Mouse (Mus musculus) limb, embryonic 13.5 days (tissue): Measurements from ENCODE around the gene Bcas3. TPM values are rescaled to one million over a fixed set of nuclear protein-coding genes. Genes with fewer than 3 reads are reported as not detected.
"Not testable (repeated sequence)": the region's sequence is repeated elsewhere in the genome, so short reads cannot be mapped to it uniquely, and the experiment has no call there.

Experiments
- ATAC-seq: fragments of 200-750 bp; cut with Nextera tagmentation; 2 replicates; pipeline ENCODE4 v1.8.0; 2017; ENCODE audit warnings: low read depth, moderate number of reproducible peaks, moderate TSS enrichment; ENCODE audit not compliant: low FRiP score
- H3K27ac ChIP-seq: fragments of 300-500 bp; sonication (generic); 2 replicates; pipeline ENCODE4 v1.5.1; 2015; ENCODE audit warnings: inconsistent platforms, mild to moderate bottlenecking, moderate library complexity
- H3K27me3 ChIP-seq: fragments of 300-500 bp; sonication (generic); 2 replicates; pipeline ENCODE4 v1.6.1; 2015; ENCODE audit warnings: mild to moderate bottlenecking, inconsistent platforms
- H3K36me3 ChIP-seq: fragments of 300-500 bp; sonication (generic); 2 replicates; pipeline ENCODE4 v1.6.1; 2015; ENCODE audit warnings: inconsistent platforms, mild to moderate bottlenecking, moderate library complexity
- H3K4me1 ChIP-seq: fragments of 300-500 bp; sonication (generic); 2 replicates; pipeline ENCODE4 v1.6.1; 2015; ENCODE audit warnings: inconsistent platforms
- H3K4me2 ChIP-seq: fragments of 300-500 bp; sonication (generic); replicated peaks from 2 replicates; pipeline ENCODE4 v1.6.1; 2015; ENCODE audit warnings: inconsistent platforms, mild to moderate bottlenecking, moderate library complexity
- H3K4me3 ChIP-seq: fragments of 300-500 bp; sonication (generic); 2 replicates; pipeline ENCODE4 v1.5.1; 2015; ENCODE audit warnings: moderate library complexity, mild to moderate bottlenecking, inconsistent platforms
- H3K9ac ChIP-seq: fragments of 300-500 bp; sonication (generic); 2 replicates; pipeline ENCODE4 v1.6.1; 2015; ENCODE audit warnings: mild to moderate bottlenecking, inconsistent platforms
- H3K9me3 ChIP-seq: fragments of 300-500 bp; sonication (generic); 2 replicates; pipeline ENCODE4 v1.6.1; 2016; ENCODE audit warnings: inconsistent platforms
- WGBS: fragments of 180-500 bp; shearing (Covaris S2); methylation state at CpG from one replicate; pipeline ENCODE4 v1.1.7; 2015; 5-methylcytosine and 5-hydroxymethylcytosine counted together
- polyA plus RNA-seq: library from polyadenylated mRNA; unstranded; fragments of >200 nt; fragmentation: Nextera tagmentation; extraction: Ambion mirVana; gene quantifications from 2 replicates; pipeline ENCODE4 v1.2.1, GENCODE M21; 2015

The Bcas3 gene
- polyA plus RNA-seq, 1 experiment from 2014 or later = 30.3 TPM

GRCm38 (mm10) chr11:85499561-85499960 is 146.6 kb downstream of the Bcas3 start:
- WGBS = 74% methylated on average over 5 of the region's 5 CpGs
- Histone ChIP-seq H3K4me2 (no peak overlapping the region), H3K27ac (no peak overlapping the region), H3K27me3 (no peaks in the 10 kb centered on the region), H3K4me3 (no peak overlapping the region), H3K4me1 (no peaks in the 10 kb centered on the region), H3K9me3 (no peaks in the 10 kb centered on the region), H3K36me3 (no peaks in the 10 kb centered on the region), H3K9ac (no peak overlapping the region)
- ATAC-seq = no peak

GRCm38 (mm10) chr11:85502031-85502430 is 149.1 kb downstream of the Bcas3 start:
- Histone ChIP-seq H3K4me2 (no peak overlapping the region), H3K27me3 (no peaks in the 10 kb centered on the region), H3K9me3 (no peaks in the 10 kb centered on the region), H3K9ac (no peak overlapping the region), H3K4me3 (no peak overlapping the region), H3K36me3 (no peaks in the 10 kb centered on the region), H3K4me1 (no peaks in the 10 kb centered on the region), H3K27ac (no peak overlapping the region)
- no peak for ATAC-seq
- WGBS = 80% methylated on average over 3 of the region's 3 CpGs

GRCm38 (mm10) chr11:85504812-85505211 is 151.8 kb downstream of the Bcas3 start:
- not testable (repeated sequence) for H3K4me3 ChIP-seq, H3K4me1 ChIP-seq, H3K36me3 ChIP-seq, ATAC-seq, H3K9ac ChIP-seq, H3K4me2 ChIP-seq, H3K9me3 ChIP-seq, H3K27ac ChIP-seq, H3K27me3 ChIP-seq
- WGBS = 36% methylated on average over 4 of the region's 4 CpGs

- H3K27me3 ChIP-seq = no peaks in the 10 kb centered on the region
- no peak overlapping the region for H3K9ac ChIP-seq
- ATAC-seq = no peak
- 83% methylated on average over 4 of the region's 4 CpGs for WGBS
- no peaks in the 10 kb centered on the region for H3K36me3 ChIP-seq
- no peak overlapping the region for H3K27ac ChIP-seq
- H3K4me3 ChIP-seq = no peak overlapping the region
- H3K9me3 ChIP-seq = no peaks in the 10 kb centered on the region
- no peak overlapping the region for H3K4me2 ChIP-seq
- H3K4me1 ChIP-seq = no peaks in the 10 kb centered on the region
These were observed 152.8 kb downstream of the Bcas3 start for GRCm38 (mm10) chr11:85505811-85506210.

- no peak for ATAC-seq
- Histone ChIP-seq H3K4me3 (no peak overlapping the region), H3K36me3 (no peaks in the 10 kb centered on the region), H3K9me3 (no peaks in the 10 kb centered on the region), H3K4me1 (no peaks in the 10 kb centered on the region), H3K4me2 (no peak overlapping the region), H3K27me3 (peaks cover 1% of the 10 kb centered on the region; the same call in 1 of the 2 replicates), H3K27ac (no peak overlapping the region), H3K9ac (no peak overlapping the region)
- WGBS = 86% methylated on average over 12 of the region's 12 CpGs
These were observed 156.4 kb downstream of the Bcas3 start for GRCm38 (mm10) chr11:85509334-85509733.

- ATAC-seq = no peak
- H3K4me2 ChIP-seq = no peak overlapping the region
- H3K27me3 ChIP-seq = peaks cover 9% of the 10 kb centered on the region
- no peak overlapping the region for H3K9ac ChIP-seq
- H3K4me3 ChIP-seq = no peak overlapping the region
- H3K36me3 ChIP-seq = no peaks in the 10 kb centered on the region
- 87% methylated on average over 9 of the region's 9 CpGs for WGBS
- no peaks in the 10 kb centered on the region for H3K9me3 ChIP-seq
- no peak overlapping the region for H3K27ac ChIP-seq
- no peaks in the 10 kb centered on the region for H3K4me1 ChIP-seq
These were observed 158.4 kb downstream of the Bcas3 start for GRCm38 (mm10) chr11:85511270-85511904.

- ATAC-seq = no peak
- 74% methylated on average over 7 of the region's 7 CpGs for WGBS
These were observed 163.8 kb downstream of the Bcas3 start for GRCm38 (mm10) chr11:85516724-85517123.

GRCm38 (mm10) chr11:85518025-85518756 is 165.2 kb downstream of the Bcas3 start:
- H3K9ac ChIP-seq = no peak overlapping the region
- no peak for ATAC-seq
- H3K36me3 ChIP-seq = no peaks in the 10 kb centered on the region
- no peak overlapping the region for H3K4me2 ChIP-seq
- H3K27me3 ChIP-seq = peaks cover 33% of the 10 kb centered on the region
- H3K27ac ChIP-seq = no peak overlapping the region
- H3K4me1 ChIP-seq = peaks cover under 1% of the 10 kb centered on the region; the same call in 1 of the 2 replicates
- no peaks in the 10 kb centered on the region for H3K9me3 ChIP-seq
- no peak overlapping the region for H3K4me3 ChIP-seq
- 34% methylated on average over 3 of the region's 3 CpGs for WGBS

More at GRCm38 (mm10) chr11:85516724-85517123, 163.8 kb downstream of the Bcas3 start:
- Histone ChIP-seq H3K4me3 (no peak overlapping the region), H3K9ac (no peak overlapping the region), H3K27ac (no peak overlapping the region), H3K27me3 (peaks cover 33% of the 10 kb centered on the region), H3K4me2 (no peak overlapping the region), H3K36me3 (no peaks in the 10 kb centered on the region), H3K4me1 (no peaks in the 10 kb centered on the region), H3K9me3 (no peaks in the 10 kb centered on the region)

- H3K4me1 ChIP-seq = peaks cover 21% of the 10 kb centered on the region
- 66% methylated on average over 12 of the region's 12 CpGs for WGBS
- ATAC-seq = no peak
- no peak overlapping the region for H3K4me2 ChIP-seq
- H3K9ac ChIP-seq = no peak overlapping the region
- H3K27ac ChIP-seq = no peak overlapping the region
- H3K27me3 ChIP-seq = peaks cover 31% of the 10 kb centered on the region
- H3K4me3 ChIP-seq = no peak overlapping the region
- no peaks in the 10 kb centered on the region for H3K36me3 ChIP-seq
- no peaks in the 10 kb centered on the region for H3K9me3 ChIP-seq
These were observed 167.3 kb downstream of the Bcas3 start for GRCm38 (mm10) chr11:85520236-85520635.

- H3K4me3 ChIP-seq = no peak overlapping the region
- WGBS = 56% methylated on average over 4 of the region's 4 CpGs
- H3K4me2 ChIP-seq = no peak overlapping the region
- H3K27ac ChIP-seq = no peak overlapping the region
- no peak overlapping the region for H3K9ac ChIP-seq
- H3K9me3 ChIP-seq = no peaks in the 10 kb centered on the region
- peaks cover 35% of the 10 kb centered on the region for H3K27me3 ChIP-seq
- no peak for ATAC-seq
- no peaks in the 10 kb centered on the region for H3K36me3 ChIP-seq
- H3K4me1 ChIP-seq = peaks cover 29% of the 10 kb centered on the region
These were observed 168.0 kb downstream of the Bcas3 start for GRCm38 (mm10) chr11:85520996-85521395.

GRCm38 (mm10) chr11:85523646-85524045 is 170.7 kb downstream of the Bcas3 start:
- 42% methylated on average over 6 of the region's 6 CpGs for WGBS

GRCm38 (mm10) chr11:85524186-85524585 is 171.2 kb downstream of the Bcas3 start:
- H3K27ac ChIP-seq = peak overlapping the region; percentile 59; the same call in 1 of the 2 replicates
- H3K27me3 ChIP-seq = peaks cover 36% of the 10 kb centered on the region; the same call in 1 of the 2 replicates
- peaks cover 44% of the 10 kb centered on the region for H3K4me1 ChIP-seq
- no peaks in the 10 kb centered on the region for H3K36me3 ChIP-seq
- no peaks in the 10 kb centered on the region for H3K9me3 ChIP-seq
- peak overlapping the region; percentile 31; the same call in 1 of the 2 replicates for H3K9ac ChIP-seq
- H3K4me3 ChIP-seq = peak overlapping the region; percentile 29
- ATAC-seq = no peak
- H3K4me2 ChIP-seq = peak overlapping the region; percentile 62
- 21% methylated on average over 12 of the region's 12 CpGs for WGBS

More at GRCm38 (mm10) chr11:85523646-85524045, 170.7 kb downstream of the Bcas3 start:
- Histone ChIP-seq H3K27ac (peak overlapping the region; percentile 52; the same call in 1 of the 2 replicates), H3K4me1 (peaks cover 44% of the 10 kb centered on the region), H3K4me2 (peak overlapping the region; percentile 21; the same call in 1 of the 2 replicates), H3K36me3 (no peaks in the 10 kb centered on the region), H3K4me3 (no peak overlapping the region), H3K9me3 (no peaks in the 10 kb centered on the region), H3K27me3 (peaks cover 35% of the 10 kb centered on the region; the same call in 1 of the 2 replicates), H3K9ac (0 out of 2 replicates have a peak overlapping the region, but pooled peaks have one; percentile 13)
- ATAC-seq = no peak
